10 mouse cellular contexts compared by ENCODE assay signal in the genomic region with DNA sequence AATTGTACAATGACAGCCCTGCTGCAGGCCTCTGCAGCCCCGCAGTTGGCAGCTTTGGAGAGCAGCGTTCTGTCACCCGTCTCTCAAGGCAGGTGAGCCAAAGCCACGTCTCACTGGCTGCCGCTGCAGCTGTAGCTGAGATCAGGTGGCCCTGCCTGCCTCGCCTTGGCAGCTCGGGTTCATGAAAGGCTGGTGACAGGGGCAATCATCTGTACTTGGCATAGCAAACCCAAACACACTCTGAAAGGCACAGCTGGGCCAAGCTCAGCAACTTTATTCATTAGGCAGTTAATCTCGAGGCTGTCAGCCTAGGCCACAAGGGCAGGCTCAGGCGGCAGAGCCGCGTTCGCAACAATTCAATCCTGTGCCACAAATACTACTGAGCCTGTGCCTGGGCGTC.
A peak's percentile ranks its signal among the peaks of the same experiment; 100 is the strongest.
DNase-seq lines count a peak whose midpoint lies in the region; ATAC-seq lines count a peak whose summit lies in the region.
"Had no signal": no experiment of that assay in that cellular context is flagged by ENCODE, and none has a peak within 500 bp of the region (broad histone marks: within the 10 kb centered on the region; RNA-seq: fewer than 3 reads in every experiment).

No protein-coding gene starts in this region.

- no peak overlapping the region for H3K9ac ChIP-seq in hindbrain, embryonic 11.5 days (ENCODE audit: low read depth, low read length)
- H3K9ac ChIP-seq: liver, embryonic 15.5 days had no signal

- no peaks in the 10 kb centered on the region for H3K9me3 ChIP-seq in hindbrain, embryonic 11.5 days (ENCODE audit: control insufficient read depth, low read length)
- H3K9me3 ChIP-seq: liver, embryonic 15.5 days had no signal

- intact Hi-C loops in left cerebral cortex, postnatal 4 days (cut with DNase I), result no loop called here
- intact Hi-C loops in left cerebral cortex, postnatal 14 days (cut with DNase I), result no loop called here
- intact Hi-C loops in left cerebral cortex, postnatal 36 days (cut with DNase I), result no loop called here

- no peak overlapping the region for H3K4me3 ChIP-seq in hindbrain, embryonic 11.5 days (ENCODE audit: low read depth, low read length)
- H3K4me3 ChIP-seq: liver, embryonic 15.5 days had no signal

- peak; percentile 39 for DNase-seq in left cerebral cortex, postnatal 4 days
- no peak for DNase-seq in left cerebral cortex, postnatal 14 days (ENCODE audit: low spot score in 2 of 2)
- peak; percentile 35 for DNase-seq in hindbrain, embryonic 11.5 days (ENCODE audit: low spot score)
- peak; percentile 19 to 48 for DNase-seq in kidney, postnatal 4 days
- peak; percentile 50 for DNase-seq in skeletal muscle tissue, adult 2 months (ENCODE audit: low read depth, low spot score)
- DNase-seq in urinary bladder, postnatal 14 days (ENCODE audit: low spot score), result no peak
- DNase-seq in natural killer cell, adult 2 months (ENCODE audit: low spot score in 2 of 2), result no peak
- DNase-seq in left cerebral cortex, postnatal 36 days (ENCODE audit: low spot score in 2 of 2), result no peak

- 41% methylated on average over 13 of the region's 13 CpGs for WGBS in hindbrain, embryonic 11.5 days

- peak overlapping the region; percentile 61 for H3K27ac ChIP-seq in hindbrain, embryonic 11.5 days (ENCODE audit: low read depth, low read length)
- H3K27ac ChIP-seq: liver, embryonic 15.5 days had no signal

- no peaks in the 10 kb centered on the region for H3K36me3 ChIP-seq in hindbrain, embryonic 11.5 days (ENCODE audit: control insufficient read depth, insufficient read depth, low read length)
- H3K36me3 ChIP-seq: liver, embryonic 15.5 days had no signal

- no peak overlapping the region for H3K4me2 ChIP-seq in hindbrain, embryonic 11.5 days (replicated peaks; ENCODE audit: low read depth, low read length)
- H3K4me2 ChIP-seq: liver, embryonic 15.5 days had no signal

- H3K27me3 ChIP-seq in hindbrain, embryonic 11.5 days (ENCODE audit: control insufficient read depth, insufficient read depth, low read length), result peaks cover 10% of the 10 kb centered on the region
- H3K27me3 ChIP-seq: CH12.LX; liver, embryonic 15.5 days had no signal

- peaks cover 4% of the 10 kb centered on the region; the same call in 1 of the 2 replicates for H3K4me1 ChIP-seq in hindbrain, embryonic 11.5 days (replicated peaks; ENCODE audit: control insufficient read depth, insufficient read depth, low read length)
- H3K4me1 ChIP-seq: liver, embryonic 15.5 days had no signal

- peak; percentile 64 for ATAC-seq in hindbrain, embryonic 11.5 days (ENCODE audit: low FRiP score)

Comparison
In these comparisons a context has a peak if more than half of its experiments do, and no peak if none do; other contexts are left out.
1. DNase-seq: peak in left cerebral cortex, postnatal 4 days (single experiment), hindbrain, embryonic 11.5 days (single experiment), kidney, postnatal 4 days (2 of 2) and skeletal muscle tissue, adult 2 months (single experiment); none in left cerebral cortex, postnatal 14 days (0 of 2), urinary bladder, postnatal 14 days (single experiment), natural killer cell, adult 2 months (0 of 2) and left cerebral cortex, postnatal 36 days (0 of 2).